7 mouse cellular contexts compared by ENCODE assay signal in genomic region chr5:143669393-143669792, GRCm38 (mm10). TPM values are rescaled to one million over a fixed set of nuclear protein-coding genes. Genes with fewer than 3 reads are reported as not detected.
DNase-seq lines count a peak whose midpoint lies in the region; ATAC-seq and TF ChIP-seq lines count a peak whose summit lies in the region.

No protein-coding gene starts in this region.

- no peaks in the 10 kb centered on the region for H3K9me3 ChIP-seq in liver, embryonic 14.5 days (ENCODE audit: control insufficient read depth, low read length)

- H3K36me3 ChIP-seq in liver, adult 2 months (ENCODE audit: control insufficient read depth, insufficient read depth, low read length), result no peaks in the 10 kb centered on the region
- no peaks in the 10 kb centered on the region; the same call in 1 of the 2 replicates for H3K36me3 ChIP-seq in liver, embryonic 14.5 days (replicated peaks; ENCODE audit: control insufficient read depth, insufficient read depth, low read depth)

- H3K9ac ChIP-seq in liver, adult 2 months (ENCODE audit: low read depth, low read length), result no peak overlapping the region
- H3K9ac ChIP-seq in liver, embryonic 14.5 days (replicated peaks), result no peak overlapping the region

- no peaks in the 10 kb centered on the region; the same call in 1 of the 2 replicates for H3K4me1 ChIP-seq in liver, adult 2 months (ENCODE audit: control insufficient read depth, insufficient read depth, low read length)
- peaks cover 19 to 30% of the 10 kb centered on the region in 2 experiments for H3K4me1 ChIP-seq in liver, embryonic 14.5 days (replicated peaks; ENCODE audit: control insufficient read depth in 2 of 2, insufficient read depth in 2 of 2, low read length in 1 of 2)

- H3K4me3 ChIP-seq in liver, adult 2 months (ENCODE audit: insufficient read depth, low read depth, low read length), result no peak overlapping the region
- no peak overlapping the region for H3K4me3 ChIP-seq in liver, embryonic 14.5 days (ENCODE audit: insufficient read depth in 1 of 2, low read depth in 2 of 2, low read length in 2 of 2)

- H3K4me2 ChIP-seq in liver, embryonic 14.5 days (ENCODE audit: low read depth), result no peak overlapping the region

- no peak for DNase-seq in liver, adult 2 months (ENCODE audit: extremely low read depth, low read depth, low spot score)
- no peak for DNase-seq in liver
- peak; percentile 41 for DNase-seq in embryo, embryonic 11 days
- DNase-seq in liver, embryonic 14.5 days (ENCODE audit: low read depth in 3 of 3, low spot score in 3 of 3), result no peak
- no peak for DNase-seq in urinary bladder, adult 2 months (ENCODE audit: low spot score)
- DNase-seq in right cerebral cortex, postnatal 4 days, result no peak

- H3K79me2 ChIP-seq in liver, adult 2 months (ENCODE audit: control insufficient read depth, insufficient read depth, low read length), result peaks cover 6% of the 10 kb centered on the region; the same call in 1 of the 2 replicates

- no peak overlapping the region for H3K27ac ChIP-seq in liver, adult 2 months (replicated peaks; ENCODE audit: insufficient read depth, low read depth, low read length)
- no peak overlapping the region for H3K27ac ChIP-seq in liver, embryonic 14.5 days

- ATAC-seq in activated CD4-positive, CD25-positive, alpha-beta regulatory T cell, adult 4 months, result peak; percentile 16
- ATAC-seq in liver, embryonic 14.5 days (ENCODE audit: insufficient read depth), result peak; percentile 36

- no peaks in the 10 kb centered on the region for H3K27me3 ChIP-seq in liver, adult 2 months (ENCODE audit: control insufficient read depth, insufficient read depth, low read length)
- no peaks in the 10 kb centered on the region for H3K27me3 ChIP-seq in liver, embryonic 14.5 days (ENCODE audit: control insufficient read depth, insufficient read depth, low read length)

- no peak for TF ChIP-seq EP300 in liver, embryonic 14.5 days (IDR thresholded peaks at IDR 0.05; ENCODE audit: low read depth)

- WGBS in liver, adult 2 months, result 47% methylated on average over 2 of the region's 2 CpGs
- 54% methylated on average over 2 of the region's 2 CpGs for WGBS in liver, embryonic 14.5 days (ENCODE audit: insufficient replicate concordance)

- TF ChIP-seq CTCF in liver, adult 2 months (IDR thresholded peaks at IDR 0.05; ENCODE audit: low read depth, low read length), result peak; percentile 55
- TF ChIP-seq CTCF in liver, embryonic 14.5 days (IDR thresholded peaks at IDR 0.05; ENCODE audit: low read depth), result peak; percentile 66

- TF ChIP-seq POLR2A in liver, adult 2 months (IDR thresholded peaks at IDR 0.05; ENCODE audit: extremely low read depth, insufficient read depth, low read length), result no peak

RNA-seq across cellular contexts. Expression of gene Cyth3, which starts 47.1 kb away (rescaled TPM):
- total RNA-seq in liver, adult 2 months (2014; rRNA removed), result 4.4 and 5.5 TPM in 2 replicates
- polyA plus RNA-seq in liver, adult 2 months (2012; rRNA removed), result 2.1 and 2.9 TPM in 2 replicates
- 10 to 100 TPM; 30.3 to 32.8 TPM for polyA plus RNA-seq in activated CD4-positive, CD25-positive, alpha-beta regulatory T cell, adult 4 months (2017; shearing (Covaris generic))
- 20.7 and 24.1 TPM in 2 replicates for polyA plus RNA-seq in liver, embryonic 14.5 days (2012; rRNA removed)
- polyA plus RNA-seq in liver, embryonic 14.5 days (2014; fragmentation: Nextera tagmentation; extraction: Ambion mirVana), result 28.1 and 33.5 TPM in 2 replicates
- 43.7 and 45.6 TPM in 2 replicates for polyA plus RNA-seq in urinary bladder, adult 2 months (2012; rRNA removed)
